Mouse (Mus musculus) ES-E14 (cell line): ENCODE measurements around the gene 1700129C05Rik. TPM values are rescaled to one million over a fixed set of nuclear protein-coding genes. Genes with fewer than 3 reads are reported as not detected.

Experiments used
- DNase-seq: peaks from one replicate; pipeline ENCODE4 v3.0.0-alpha.2; 2013; ENCODE audit warnings: low read depth, low spot score
- H3K27ac ChIP-seq: 2 replicates; pipeline ENCODE4 v1.5.1; 2012; ENCODE audit warnings: low read depth, mild to moderate bottlenecking, low read length, moderate library complexity, mixed read lengths; ENCODE audit not compliant: poor library complexity, insufficient read depth, severe bottlenecking
- H3K36me3 ChIP-seq: 2 replicates; pipeline ENCODE4 v1.6.1; 2012; ENCODE audit warnings: mild to moderate bottlenecking, low read length, moderate library complexity, mixed read lengths; ENCODE audit not compliant: control insufficient read depth, poor library complexity, insufficient read depth, severe bottlenecking
- H3K4me1 ChIP-seq, 2 experiments: fragments of 150-350 bp in 1 of 2; sonication (generic) in 1 of 2; 2 replicates each; pipeline ENCODE4 v1.6.1; 2012; ENCODE audit warnings: low read length in 2 of 2, mild to moderate bottlenecking in 1 of 2, mixed read lengths in 1 of 2; ENCODE audit not compliant: control insufficient read depth in 2 of 2, insufficient read depth in 2 of 2, poor library complexity in 1 of 2
- H3K4me3 ChIP-seq, 2 experiments: fragments of 150-350 bp in 1 of 2; sonication (generic) in 1 of 2; 2 replicates each; pipeline ENCODE4 v1.5.1; 2012; ENCODE audit warnings: low read length in 2 of 2, low read depth in 1 of 2, mild to moderate bottlenecking in 1 of 2, mixed read lengths in 1 of 2; ENCODE audit not compliant: insufficient read depth in 1 of 2, poor library complexity in 1 of 2, severe bottlenecking in 1 of 2
- H3K9ac ChIP-seq: 2 replicates; pipeline ENCODE4 v1.6.1; 2012; ENCODE audit warnings: low read depth, mild to moderate bottlenecking, low read length, mixed read lengths; ENCODE audit not compliant: poor library complexity, insufficient read depth, severe bottlenecking
- H3K9me3 ChIP-seq: fragments of 150-350 bp; sonication (generic); 2 replicates; pipeline ENCODE4 v1.6.1; 2012; ENCODE audit warnings: low read depth, mild to moderate bottlenecking, low read length; ENCODE audit not compliant: control insufficient read depth, insufficient read depth
- CHD2 ChIP-seq: IDR thresholded peaks from 2 replicates; pipeline ENCODE4 v1.6.1; 2014; ENCODE audit warnings: mild to moderate bottlenecking, low read depth, low read length, inconsistent platforms
- HCFC1 ChIP-seq: IDR thresholded peaks from 2 replicates; pipeline ENCODE4 v1.6.1; 2012; ENCODE audit warnings: low read length, inconsistent platforms, borderline replicate concordance; ENCODE audit not compliant: insufficient read depth
- MAFK ChIP-seq: IDR thresholded peaks from 2 replicates; pipeline ENCODE4 v1.6.1; 2014; ENCODE audit warnings: mild to moderate bottlenecking, low read depth, low read length, inconsistent platforms; ENCODE audit not compliant: insufficient read depth
- ZC3H11A ChIP-seq: IDR thresholded peaks from 2 replicates; pipeline ENCODE4 v1.6.1; 2012; ENCODE audit warnings: low read depth, mild to moderate bottlenecking, inconsistent platforms, low read length, borderline replicate concordance
- ZNF384 ChIP-seq: IDR thresholded peaks from 2 replicates; pipeline ENCODE4 v1.6.1; 2012; ENCODE audit warnings: low read depth, low read length, inconsistent platforms
- in situ Hi-C, 2 experiments: fragments of 600-800 bp; cut with MboI; formaldehyde crosslinking; loops; one replicate each; pipeline ENCODE4 v1.15.1; 2025; ENCODE audit warnings: low sequenced_read_pairs in 2 of 2, inconsistent platforms in 1 of 2; ENCODE audit not compliant: unreplicated experiment in 2 of 2
- total RNA-seq: library from RNA; depleted of rRNA; stranded (reverse); fragments of 300-350 nt; gene quantifications from 2 replicates; pipeline ENCODE4 v1.2.3, GENCODE M21; 2012; rRNA removed

1700129C05Rik gene
- not detected in 2 replicates for total RNA-seq

GRCm38 (mm10) chr14:59142793-59143192 is at the start of gene 1700129C05Rik:
TSS of gene 1700129C05Rik (minus strand) at chr14:59142893.
- no peak within 1 kb of the TSS for H3K27ac ChIP-seq
- in situ Hi-C loops, result no loop called here
- no peak within 1 kb of the TSS for H3K9ac ChIP-seq
- DNase-seq, result no peak
- no peaks in the 10 kb centered on the region for H3K9me3 ChIP-seq
- no peaks in the 10 kb centered on the region for H3K4me1 ChIP-seq
- no peak for TF ChIP-seq HCFC1
- TF ChIP-seq ZNF384, result no peak
- no peak for TF ChIP-seq MAFK
- no peak for TF ChIP-seq ZC3H11A
- TF ChIP-seq CHD2, result no peak
- H3K4me3 ChIP-seq, result no peak within 1 kb of the TSS
- no peaks in the 10 kb centered on the region for H3K36me3 ChIP-seq

- no peaks in the 10 kb centered on the region for H3K9me3 ChIP-seq
- DNase-seq, result no peak
- no peak overlapping the region for H3K27ac ChIP-seq
- H3K4me3 ChIP-seq, result no peak overlapping the region
- TF ChIP-seq HCFC1, result no peak
- TF ChIP-seq ZNF384, result no peak
- H3K9ac ChIP-seq, result no peak overlapping the region
- H3K36me3 ChIP-seq, result no peaks in the 10 kb centered on the region
- H3K4me1 ChIP-seq, result no peaks in the 10 kb centered on the region
- in situ Hi-C loops, result no loop called here
Observed at GRCm38 (mm10) chr14:59186121-59186520, 43.4 kb upstream of the 1700129C05Rik start.

- Histone ChIP-seq H3K27ac (no peak overlapping the region), H3K9ac (no peak overlapping the region), H3K9me3 (no peaks in the 10 kb centered on the region), H3K36me3 (no peaks in the 10 kb centered on the region), H3K4me3 (no peak overlapping the region), H3K4me1 (no peaks in the 10 kb centered on the region)
- no peak for DNase-seq
- TF ChIP-seq HCFC1, result no peak
- TF ChIP-seq MAFK, result no peak
- no peak for TF ChIP-seq ZC3H11A
- TF ChIP-seq ZNF384, result no peak
- no peak for TF ChIP-seq CHD2
- in situ Hi-C loops, result no loop called here
Observed at GRCm38 (mm10) chr14:59185514-59185913, 42.8 kb upstream of the 1700129C05Rik start.

GRCm38 (mm10) chr14:59182732-59183131 is 40.0 kb upstream of the 1700129C05Rik start:
- H3K4me3 ChIP-seq, result no peak overlapping the region

GRCm38 (mm10) chr14:59178649-59179048 is 36.0 kb upstream of the 1700129C05Rik start, which contains the start of gene Gm5142:
TSS of gene Gm5142 (minus strand) at chr14:59178749.
- Histone ChIP-seq H3K36me3 (no peaks in the 10 kb centered on the region), H3K9me3 (no peaks in the 10 kb centered on the region), H3K4me1 (no peaks in the 10 kb centered on the region), H3K9ac (no peak within 1 kb of the TSS), H3K4me3 (no peak within 1 kb of the TSS), H3K27ac (no peak within 1 kb of the TSS)
- no peak for DNase-seq
- no peak for TF ChIP-seq HCFC1
- no peak for TF ChIP-seq ZC3H11A
- no peak for TF ChIP-seq ZNF384
- no peak for TF ChIP-seq CHD2
- no peak for TF ChIP-seq MAFK
- in situ Hi-C loops, result no loop called here

More at GRCm38 (mm10) chr14:59182732-59183131, 40.0 kb upstream of the 1700129C05Rik start:
- Histone ChIP-seq H3K4me1 (no peaks in the 10 kb centered on the region), H3K36me3 (no peaks in the 10 kb centered on the region), H3K9ac (no peak overlapping the region), H3K9me3 (no peaks in the 10 kb centered on the region), H3K27ac (no peak overlapping the region)
- DNase-seq, result no peak
- TF ChIP-seq MAFK (no peak), CHD2 (no peak), ZC3H11A (no peak), HCFC1 (no peak)
- in situ Hi-C loops, result no loop called here
